In genomic region chr4:91228341-91228740, GRCm38 (mm10) we compare ENCODE assay signal across 21 mouse cellular contexts.
A peak's percentile ranks its signal among the peaks of the same experiment; 100 is the strongest.
DNase-seq lines count a peak whose midpoint lies in the region; ATAC-seq and TF ChIP-seq lines count a peak whose summit lies in the region.
"Had no signal": no experiment of that assay in that cellular context is flagged by ENCODE, and none has a peak within 500 bp of the region (broad histone marks: within the 10 kb centered on the region; RNA-seq: fewer than 3 reads in every experiment).

No protein-coding gene starts in this region.

- H3K4me3 ChIP-seq in cerebellum, adult 2 months (replicated peaks; ENCODE audit: insufficient read depth, low read depth, low read length): no peak overlapping the region
- H3K4me3 ChIP-seq: embryonic facial prominence, embryonic 13.5 days; embryonic facial prominence, embryonic 15.5 days; erythroblast, embryonic 14.5 days; forebrain, embryonic 10.5 days; forebrain, embryonic 12.5 days had no signal

- peaks cover 4% of the 10 kb centered on the region; the same call in 1 of the 2 replicates for H3K4me1 ChIP-seq in cerebellum, adult 2 months (ENCODE audit: control insufficient read depth, insufficient read depth, low read length)
- H3K4me1 ChIP-seq: embryonic facial prominence, embryonic 15.5 days; forebrain, embryonic 10.5 days had no signal

- H3K27ac ChIP-seq in cerebellum, adult 2 months (ENCODE audit: insufficient read depth, low read length): no peak overlapping the region
- H3K27ac ChIP-seq: embryonic facial prominence, embryonic 13.5 days; embryonic facial prominence, embryonic 15.5 days; forebrain, embryonic 10.5 days; forebrain, embryonic 12.5 days had no signal

- peak; percentile 20 to 28 for DNase-seq in cerebellum, adult 2 months
- DNase-seq in cerebellum, adult 11 months: no peak
- no peak for DNase-seq in frontal cortex, postnatal 25 days (ENCODE audit: low spot score in 2 of 2)
- peak; percentile 54 for DNase-seq in brain, adult 2 months (ENCODE audit: low read depth, low spot score)
- no peak for DNase-seq in urinary bladder, postnatal 25 days (ENCODE audit: low spot score)
- DNase-seq: adrenal gland, postnatal 36 days; cerebellum, adult 11-12 months; cerebellum, adult 8-10 months; cerebellum, adult 9-11 months; cerebellum, postnatal 14 days; embryo, embryonic 11 days had no signal

- H3K27me3 ChIP-seq in cerebellum, adult 2 months (ENCODE audit: control insufficient read depth, insufficient read depth, low read length): no peaks in the 10 kb centered on the region
- H3K27me3 ChIP-seq: embryonic facial prominence, embryonic 13.5 days; embryonic facial prominence, embryonic 15.5 days; forebrain, embryonic 12.5 days; Patski had no signal

- TF ChIP-seq POLR2A in cerebellum, adult 2 months (IDR thresholded peaks at IDR 0.05; ENCODE audit: borderline replicate concordance, insufficient read depth, low read length): no peak

- peak; percentile 80 for ATAC-seq in frontal cortex, adult (ENCODE audit: low TSS enrichment)
- ATAC-seq: activated CD4-positive, CD25-positive, alpha-beta regulatory T cell, adult 4 months; forebrain, embryonic 14.5 days; forebrain, embryonic 16.5 days; Patski had no signal

- WGBS in cerebellum, adult 2 months: 52% methylated on average over 3 of the region's 3 CpGs

- TF ChIP-seq CTCF in cerebellum, adult 2 months (IDR thresholded peaks at IDR 0.05; ENCODE audit: borderline replicate concordance, insufficient read depth, low read depth, low read length): no peak

Comparison
In these comparisons a context has a peak if more than half of its experiments do, and no peak if none do; other contexts are left out.
1. DNase-seq: peak in cerebellum, adult 2 months (2 of 2) and brain, adult 2 months (single experiment); none in cerebellum, adult 11 months (single experiment), frontal cortex, postnatal 25 days (0 of 2) and urinary bladder, postnatal 25 days (single experiment).